Mouse (Mus musculus): Measurements from ENCODE around the gene Rtf1.

Gene Rtf1

DNA sequence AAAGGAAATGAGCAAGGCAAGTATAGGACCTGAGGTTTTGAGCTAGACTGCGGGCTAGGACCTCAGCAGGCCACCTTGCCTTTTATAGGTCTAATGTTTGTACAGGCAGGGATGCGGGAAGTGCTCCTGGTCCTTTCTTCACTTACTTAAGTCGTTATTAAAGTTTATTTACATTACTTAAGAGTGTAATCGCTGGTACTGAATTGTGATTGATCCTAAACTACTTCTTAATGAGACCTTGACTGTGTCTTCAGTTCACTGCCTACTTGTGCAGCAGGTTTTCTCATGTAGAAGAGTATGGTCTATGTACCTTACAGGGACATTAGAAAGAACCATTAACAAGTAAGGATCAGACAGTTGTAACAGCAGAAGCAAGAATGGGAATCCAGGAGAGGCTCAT is 55.9 kb downstream of the Rtf1 start:
- no peak for DNase-seq

DNA sequence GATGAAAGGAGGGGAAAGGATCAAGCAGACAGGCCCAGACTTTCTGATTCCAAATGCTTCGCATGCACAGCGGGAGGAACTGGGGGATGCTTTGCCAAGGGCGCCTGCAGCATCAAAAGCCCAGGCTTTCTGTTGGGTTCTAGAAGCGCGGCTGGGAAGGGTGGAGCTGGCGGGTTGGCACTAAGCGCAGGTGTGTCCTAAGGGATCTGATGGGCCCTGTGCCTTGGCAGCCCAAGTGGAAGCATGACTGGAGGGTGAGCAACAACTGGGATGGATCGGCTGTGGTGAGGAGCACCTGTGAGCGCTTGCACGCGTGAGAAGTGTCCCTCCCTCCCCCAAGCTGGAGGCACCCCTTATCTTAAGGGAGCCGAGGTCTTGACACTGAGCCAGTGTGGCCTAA is 62.3 kb downstream of the Rtf1 start:
- DNase-seq = no peak

DNA sequence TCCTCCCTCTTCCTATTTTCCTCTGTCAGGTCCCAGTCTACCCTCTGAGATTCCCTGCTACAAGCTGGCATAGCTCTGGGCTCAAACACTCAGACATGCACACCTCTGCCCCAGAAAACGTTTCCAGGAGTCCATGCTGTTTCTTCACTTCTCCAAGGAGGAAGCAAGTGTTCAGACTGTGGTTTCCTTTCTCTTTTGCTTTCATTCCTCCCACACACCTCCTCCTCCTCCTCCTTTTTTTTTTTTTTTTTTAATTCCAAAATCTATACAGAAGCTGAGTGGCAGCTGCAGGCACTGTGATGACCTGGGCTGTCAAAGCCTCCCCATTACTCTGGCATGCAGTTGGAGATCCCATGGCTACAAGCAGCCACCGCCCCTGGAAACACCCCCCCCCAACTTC is 65.7 kb downstream of the Rtf1 start:
- DNase-seq = no peak

DNA sequence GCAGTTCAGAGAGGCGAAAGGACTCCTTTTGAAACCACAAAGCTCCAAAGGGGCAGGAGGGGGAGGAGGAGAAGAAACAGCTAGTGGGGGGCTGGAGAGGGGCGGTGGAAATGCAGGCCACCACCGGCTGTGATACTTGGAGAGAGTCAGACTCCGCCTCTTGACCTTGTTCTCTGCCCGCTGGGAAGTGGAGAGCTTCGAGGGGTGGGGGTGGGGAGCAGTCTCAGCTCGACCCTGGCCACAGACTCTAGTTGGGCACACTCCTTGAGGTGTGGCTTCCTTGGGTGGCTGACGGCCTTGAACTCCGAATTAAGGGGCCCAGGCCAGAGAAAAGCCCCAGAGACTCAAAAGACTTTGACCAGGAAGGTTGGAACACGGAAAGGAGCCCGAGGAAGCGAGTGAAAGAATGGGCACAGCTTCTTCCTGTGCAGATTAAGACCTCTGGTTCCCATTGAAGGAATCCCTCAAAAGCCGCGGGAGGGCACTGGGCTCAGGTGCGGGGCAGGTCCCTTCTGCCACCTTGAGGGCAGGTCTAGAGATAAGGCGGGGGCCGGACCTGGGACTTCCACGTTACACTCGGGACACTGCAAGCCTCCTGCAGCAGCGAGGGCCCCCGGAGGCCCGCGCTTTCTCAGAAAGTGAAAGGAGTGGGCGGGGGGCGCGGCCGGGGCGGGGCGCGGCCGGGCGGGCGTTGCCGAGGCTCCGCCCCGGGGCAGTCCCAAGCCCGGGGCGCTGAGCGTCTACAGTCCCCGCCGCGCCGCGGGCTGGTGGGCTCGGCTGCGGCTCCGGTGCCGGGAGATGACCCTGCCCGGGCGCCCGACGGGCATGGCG is 66.9 kb downstream of the Rtf1 start, which contains the start of gene Itpka:
Gene Itpka, plus strand, starts transcription at position 757 of the 831 bp plus-strand sequence.
- DNase-seq = peak; percentile 80

DNA sequence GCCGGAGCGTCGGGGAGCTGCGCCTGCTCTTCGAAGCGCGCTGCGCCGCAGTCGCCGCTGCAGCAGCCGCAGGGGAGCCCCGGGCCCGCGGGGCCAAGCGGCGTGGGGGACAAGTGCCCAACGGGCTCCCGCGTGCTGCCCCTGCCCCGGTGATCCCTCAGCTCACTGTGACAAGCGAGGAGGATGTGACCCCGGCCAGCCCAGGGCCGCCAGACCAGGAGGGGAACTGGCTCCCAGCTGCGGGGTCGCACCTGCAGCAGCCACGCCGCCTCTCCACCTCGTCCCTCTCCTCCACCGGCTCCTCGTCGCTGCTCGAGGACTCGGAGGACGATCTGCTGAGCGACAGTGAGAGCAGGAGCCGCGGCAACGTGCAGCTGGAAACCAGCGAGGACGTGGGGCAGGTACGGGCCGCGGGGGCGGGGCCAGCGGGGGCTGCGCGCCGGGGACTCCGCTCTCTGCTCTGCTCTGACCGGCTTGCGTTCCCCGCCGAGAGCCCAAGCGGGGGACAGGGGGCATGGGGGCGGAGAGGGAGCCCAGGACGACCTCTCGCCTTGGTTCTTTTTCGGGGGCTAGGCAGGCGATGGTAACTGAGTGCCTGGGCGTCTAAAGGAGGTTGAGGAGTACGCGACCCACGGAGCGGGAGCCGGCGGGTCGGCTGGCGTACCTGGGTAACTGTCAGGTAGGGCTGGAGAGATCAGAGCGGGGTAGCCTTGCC is 67.8 kb downstream of the Rtf1 start:
- peak; percentile 61 for DNase-seq

DNA sequence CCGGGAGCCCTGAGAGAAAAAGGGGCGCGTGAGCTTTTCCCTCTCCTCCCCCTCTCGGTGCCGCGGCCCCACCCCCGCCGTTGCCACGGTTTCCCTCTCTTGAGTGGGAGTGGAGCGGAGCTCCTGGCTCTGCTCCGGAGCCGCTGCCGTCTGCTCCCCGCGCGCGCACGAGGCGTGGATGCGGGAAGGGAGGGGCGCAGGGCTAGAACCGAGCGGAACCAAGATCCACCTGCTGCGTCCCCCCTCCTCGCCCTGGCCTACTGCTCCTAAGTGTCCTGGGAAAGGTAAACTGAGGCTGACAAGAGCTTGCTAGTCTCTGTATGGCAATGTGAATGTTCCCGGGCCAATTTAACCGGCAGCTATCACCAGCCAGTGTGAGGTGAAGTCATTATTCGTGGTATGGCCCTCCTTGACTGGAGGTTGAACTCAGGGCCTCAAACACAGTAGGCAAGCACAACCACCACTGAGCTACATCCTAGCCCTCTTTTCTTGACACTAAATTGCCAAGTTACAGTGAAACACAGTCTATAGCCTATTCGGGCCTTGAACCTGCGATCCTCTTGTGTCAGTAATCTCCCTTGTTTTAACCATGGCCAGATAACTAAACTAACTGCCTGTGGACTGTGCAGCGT is 68.4 kb downstream of the Rtf1 start:
- no peak for DNase-seq

DNA sequence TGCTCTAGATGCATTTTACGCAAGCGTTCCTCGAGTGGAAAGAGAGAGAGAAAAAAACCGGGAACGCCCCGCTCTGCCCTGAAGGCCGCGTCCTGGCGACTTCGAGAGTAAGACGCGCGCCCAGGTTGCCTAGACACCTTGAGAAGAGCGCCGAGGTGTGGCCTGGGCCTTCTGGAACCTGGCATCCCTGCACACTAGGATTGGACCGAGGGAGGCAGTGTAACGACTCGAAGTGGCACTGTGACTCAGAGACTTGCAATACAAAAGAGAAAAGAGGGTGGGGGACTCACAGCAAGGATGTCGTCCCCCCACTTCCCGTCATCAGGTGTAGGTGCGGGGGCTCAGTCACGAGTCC is 68.9 kb downstream of the Rtf1 start:
- DNase-seq = no peak

DNA sequence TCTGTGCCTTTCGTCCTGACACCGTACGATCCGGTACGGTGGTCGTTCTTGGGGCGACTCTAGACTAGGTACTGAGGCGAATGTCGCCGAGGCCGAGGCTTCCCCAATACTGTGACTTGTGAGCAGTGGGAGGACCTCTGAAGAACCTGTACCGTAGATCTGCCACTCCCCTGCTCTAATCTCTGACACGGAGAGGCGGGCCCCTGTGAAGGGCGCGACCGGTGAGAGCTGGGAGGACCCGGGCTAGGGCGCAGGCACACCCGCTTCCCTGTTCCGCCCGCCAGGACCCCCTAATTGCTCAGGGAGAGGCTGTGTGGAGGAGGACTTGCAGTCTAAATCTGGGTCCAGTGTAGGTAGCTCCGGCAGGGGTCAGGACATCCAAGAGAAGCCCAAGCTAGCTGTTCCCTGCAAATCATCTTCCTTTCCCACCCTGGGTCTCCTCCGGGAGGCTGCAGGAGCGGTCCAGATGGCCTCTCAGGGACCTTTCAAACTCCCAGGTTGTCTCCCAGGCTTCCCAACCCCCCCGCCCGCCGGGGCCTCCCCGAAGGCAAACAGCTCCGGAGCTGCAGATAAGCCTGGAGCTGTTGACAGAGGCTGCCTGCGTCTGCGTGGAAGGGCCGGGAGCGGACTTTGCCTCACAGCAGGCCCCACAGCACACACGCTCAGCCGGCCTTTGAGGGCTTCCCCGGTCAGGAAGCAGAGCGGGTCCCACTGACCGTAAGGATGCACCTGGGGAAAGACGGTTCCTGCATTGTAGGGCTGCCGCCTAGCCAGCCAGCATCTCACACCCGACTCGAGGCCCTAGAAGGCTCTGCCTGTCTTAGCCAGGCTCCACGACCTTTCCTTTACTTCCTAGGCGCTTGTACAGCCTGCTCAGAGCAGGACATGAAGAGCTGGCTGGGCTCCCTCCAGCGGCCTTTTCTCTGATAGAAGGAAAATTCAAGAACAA is 69.6 kb downstream of the Rtf1 start:
- peak; percentile 50 for DNase-seq

DNA sequence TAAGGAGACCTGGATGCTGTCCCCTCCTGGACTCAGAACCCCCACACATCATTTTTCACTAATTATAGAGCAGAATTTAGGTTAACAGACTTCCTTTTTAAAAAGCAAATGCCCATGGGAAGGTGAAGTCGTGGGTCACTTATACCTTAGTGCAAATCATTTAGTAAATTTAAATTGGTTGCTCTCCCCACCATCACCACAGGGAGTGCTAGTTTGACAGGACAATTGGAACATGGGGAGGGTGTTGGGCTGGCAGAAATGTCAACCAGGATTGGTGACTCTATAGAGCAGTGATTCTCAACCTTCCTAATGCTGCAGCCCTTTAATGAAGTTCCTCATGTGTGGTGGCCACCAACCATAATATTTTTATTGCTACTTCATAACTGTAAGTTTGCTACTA is 70.4 kb downstream of the Rtf1 start:
- DNase-seq = no peak

DNA sequence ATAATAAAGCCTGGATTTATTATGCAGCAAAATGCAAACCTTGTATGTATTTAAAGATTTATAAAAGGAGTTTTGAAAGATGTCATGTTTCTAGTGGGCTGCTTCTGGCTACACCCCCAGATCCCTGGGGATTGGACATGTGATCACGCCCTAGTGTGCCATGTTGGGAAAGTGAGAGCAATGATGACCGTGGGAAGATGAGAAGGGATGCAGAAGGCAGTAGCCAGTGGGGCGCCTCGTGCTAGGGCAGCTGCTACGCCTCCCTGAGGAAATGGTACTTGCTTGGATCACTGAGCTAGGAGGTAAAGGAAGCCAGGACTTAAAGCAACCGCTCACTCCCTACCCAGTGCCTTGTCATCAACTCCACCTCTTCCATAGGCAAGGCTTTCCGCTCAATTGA is 72.7 kb downstream of the Rtf1 start:
- DNase-seq = no peak

DNA sequence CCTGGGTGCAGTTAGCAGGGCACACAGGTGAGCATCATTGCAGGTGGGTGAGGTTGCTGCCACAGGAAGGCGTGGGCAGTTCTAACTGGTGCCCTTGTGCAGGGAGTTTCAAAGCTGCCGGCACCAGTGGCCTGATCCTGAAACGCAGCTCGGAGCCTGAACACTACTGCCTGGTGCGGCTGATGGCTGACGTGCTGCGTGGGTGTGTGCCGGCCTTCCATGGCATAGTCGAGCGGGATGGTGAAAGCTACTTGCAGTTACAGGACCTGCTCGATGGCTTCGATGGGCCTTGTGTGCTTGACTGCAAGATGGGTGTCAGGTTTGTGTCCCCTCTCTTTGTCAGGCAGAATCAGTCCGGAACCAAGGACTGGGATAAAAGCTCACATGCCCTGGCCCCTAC is 74.4 kb downstream of the Rtf1 start:
- DNase-seq = no peak

DNA sequence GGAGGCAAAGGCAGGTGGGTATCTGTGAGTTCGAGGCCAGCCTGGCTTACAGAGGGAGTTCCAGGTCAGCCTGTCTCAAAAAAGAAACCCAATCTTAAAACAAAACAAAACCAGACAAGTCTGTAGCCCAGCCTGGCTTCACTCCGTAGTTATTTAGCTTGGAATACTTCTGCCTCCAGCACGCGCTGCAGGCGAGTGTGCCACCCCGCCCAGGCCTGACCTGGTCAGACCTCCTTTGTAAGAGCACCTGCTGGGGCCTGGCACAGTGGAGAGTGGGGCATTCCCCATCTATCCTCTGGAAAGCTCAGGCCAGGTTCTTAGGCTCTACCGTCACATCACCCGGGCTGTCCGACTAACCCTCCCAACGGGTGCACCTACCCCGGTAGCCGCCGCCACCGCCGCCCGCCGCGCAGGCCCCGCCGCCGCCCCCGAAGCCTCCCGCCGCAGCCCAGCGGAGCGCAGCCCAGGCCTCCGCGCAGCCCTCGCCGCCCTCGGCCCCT is 82.8 kb downstream of the Rtf1 start:
- DNase-seq = no peak

DNA sequence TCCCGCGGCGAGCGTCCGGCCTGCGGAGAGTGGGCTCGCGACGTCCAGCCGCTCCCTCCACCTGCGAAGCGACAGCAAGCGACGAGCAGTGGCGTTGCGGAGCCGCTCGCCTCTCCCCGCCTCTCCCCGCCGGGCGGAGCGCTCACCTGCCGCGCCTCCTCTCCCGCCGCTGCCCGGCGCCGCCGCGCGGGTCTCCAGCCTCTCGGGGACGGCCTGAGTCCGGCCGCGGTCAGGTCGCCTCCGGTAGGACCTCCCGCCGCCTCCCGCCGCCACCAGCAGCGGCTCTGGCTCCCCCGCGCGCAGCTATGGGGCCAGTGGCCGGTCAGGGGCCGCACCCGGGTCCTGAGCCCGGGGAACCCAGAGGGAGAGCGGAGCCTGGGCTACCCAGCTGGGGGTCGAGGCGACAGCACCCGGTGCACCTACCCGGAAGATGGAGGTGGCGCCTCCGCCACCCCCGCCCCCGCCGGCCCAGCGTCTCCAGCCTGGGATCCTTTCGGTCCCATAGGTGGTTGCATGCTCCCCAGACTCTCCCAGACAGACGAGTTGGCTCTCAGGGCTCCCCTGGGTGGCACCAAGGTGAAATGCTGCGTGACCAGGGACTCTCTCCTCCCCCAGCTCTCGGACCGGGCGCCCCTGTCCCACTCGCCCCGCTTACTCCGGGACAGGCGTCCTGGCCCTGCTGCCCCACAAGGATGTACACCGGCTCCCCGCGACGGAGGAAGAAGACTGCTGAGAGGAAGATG is 83.4 kb downstream of the Rtf1 start:
- DNase-seq = peak; percentile 53

DNA sequence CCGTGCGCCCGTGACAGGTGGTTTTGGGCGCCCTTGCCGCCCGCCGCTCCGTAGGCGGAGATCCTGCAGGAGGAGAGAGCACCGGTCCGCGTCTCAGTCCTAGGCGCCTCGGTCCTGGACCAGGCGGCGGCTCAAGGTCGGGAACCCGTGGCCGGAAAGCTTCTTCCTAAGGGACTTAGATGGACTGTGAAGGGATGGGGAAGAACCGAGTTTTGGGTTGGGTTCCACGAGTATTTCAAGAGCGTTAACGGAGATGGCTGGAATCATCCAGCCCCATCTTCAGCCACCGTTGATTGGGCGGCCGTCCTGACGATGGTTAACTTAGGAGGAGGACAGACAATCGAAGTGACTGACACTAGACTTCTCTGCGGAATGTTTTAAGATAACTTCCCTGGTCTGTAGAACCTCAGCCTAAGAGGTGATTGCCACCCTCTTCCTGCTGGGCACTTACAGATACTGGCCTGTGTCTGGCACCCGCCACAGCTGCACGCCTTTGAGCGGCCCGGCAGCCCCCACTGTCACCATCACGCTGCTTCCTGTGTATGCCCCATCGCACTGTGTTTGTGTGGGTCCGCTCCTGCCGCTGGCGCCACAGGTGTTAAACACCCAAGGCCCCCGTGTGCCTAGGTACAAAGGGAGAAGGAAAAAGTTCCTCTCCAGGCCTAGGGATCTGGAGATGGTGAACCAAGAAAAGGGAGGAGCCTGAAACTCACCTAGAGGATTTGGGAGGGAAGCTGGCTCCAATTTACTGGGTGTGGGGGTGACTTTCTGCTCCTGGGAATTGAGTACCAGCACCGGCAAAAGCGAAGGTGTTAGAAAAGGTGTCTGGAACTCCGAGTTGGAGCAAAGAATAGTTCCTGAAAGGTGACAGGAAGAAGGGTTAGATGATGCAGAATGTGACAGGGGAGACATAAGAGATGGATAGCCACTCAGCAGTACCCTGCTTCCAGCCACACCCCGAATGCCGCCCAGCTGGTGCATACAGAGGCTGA is 84.3 kb downstream of the Rtf1 start:
- no peak for DNase-seq

DNA sequence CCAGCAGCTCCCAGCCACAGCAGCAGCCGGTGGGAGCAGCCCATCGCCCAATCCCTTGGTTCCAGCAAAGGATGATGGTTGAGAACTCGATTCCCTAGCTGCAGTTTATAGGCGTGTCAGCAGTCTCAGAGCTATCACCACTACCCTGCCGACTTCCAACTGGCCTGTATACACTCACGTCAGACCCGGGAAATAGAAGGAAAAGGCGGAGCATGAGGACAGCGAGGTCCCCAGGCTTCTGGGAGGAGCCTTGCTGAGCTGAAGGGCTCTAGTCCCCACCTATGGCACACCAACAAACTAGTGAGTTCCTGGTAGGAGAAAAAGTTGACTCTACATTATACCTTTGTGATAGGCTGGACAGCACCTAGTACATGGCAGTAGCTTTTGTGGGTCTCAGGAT is 85.4 kb downstream of the Rtf1 start, which contains the start of gene Ltk:
Gene Ltk, minus strand, starts transcription at position 181 of the 400 bp plus-strand sequence.
- DNase-seq = no peak

DNA sequence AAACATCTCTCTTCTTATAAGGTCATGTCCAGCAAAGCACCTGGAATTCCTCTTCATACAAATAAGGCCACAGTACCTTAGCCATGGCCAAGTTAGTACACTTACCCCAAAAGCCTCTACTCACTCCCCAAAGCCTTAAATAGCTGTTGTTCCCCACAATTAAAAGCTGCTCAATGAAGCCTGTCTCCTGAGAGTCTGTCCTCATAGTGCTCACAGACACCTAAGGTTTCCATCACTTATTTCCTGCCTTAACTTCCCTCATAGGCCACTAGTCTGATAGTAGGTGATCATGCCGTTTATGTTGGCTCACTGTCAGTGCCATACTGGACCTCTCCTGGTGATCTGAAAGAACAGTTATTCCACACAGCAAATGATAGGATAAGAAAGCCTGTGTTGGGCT is 87.4 kb downstream of the Rtf1 start:
- no peak for DNase-seq

DNA sequence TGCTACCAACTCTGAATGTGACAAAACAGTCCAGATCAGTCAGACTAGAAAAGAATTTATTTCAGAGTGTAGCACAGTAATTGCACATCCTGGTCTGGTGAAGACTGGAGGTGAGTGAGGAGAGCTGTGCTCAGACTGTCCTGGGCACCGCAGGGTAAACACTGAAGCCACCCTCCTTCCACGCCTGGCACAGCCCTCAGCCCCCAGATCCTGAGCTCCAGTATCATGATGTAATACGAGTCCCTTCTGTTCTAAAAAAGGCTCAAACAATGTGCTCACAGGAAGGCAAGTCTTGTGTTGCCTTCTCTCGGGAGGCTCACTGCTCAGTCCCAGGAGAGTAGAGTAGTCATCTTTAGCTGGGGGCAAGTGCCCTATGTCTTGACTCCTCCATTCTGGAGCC is 89.1 kb downstream of the Rtf1 start:
- DNase-seq = no peak

DNA sequence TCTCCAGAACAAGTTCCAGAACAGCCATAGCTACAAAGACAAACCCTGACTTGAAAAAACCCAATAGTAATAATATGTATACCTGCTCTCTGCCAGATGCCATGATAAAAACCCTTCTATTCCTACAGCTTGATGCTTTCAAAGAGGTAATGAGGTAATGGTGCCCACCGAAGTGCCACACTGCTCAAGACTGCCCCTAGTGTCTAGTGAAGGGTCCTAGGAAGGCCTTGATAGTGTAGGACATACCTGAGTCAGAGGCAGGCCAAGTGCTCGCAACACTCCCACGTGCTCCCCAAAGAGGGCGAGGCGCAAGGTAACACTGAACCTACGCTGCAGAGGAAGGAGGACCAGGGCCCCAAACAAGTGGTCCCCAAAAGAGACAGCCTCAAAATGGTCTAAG is 92.4 kb downstream of the Rtf1 start:
- DNase-seq = no peak
